Mouse (Mus musculus): ENCODE results near the gene Raf1. TPM values are rescaled to one million over a fixed set of nuclear protein-coding genes. Genes with fewer than 3 reads are reported as not detected.

The Raf1 gene
- 70.1 and 70.7 TPM in 2 replicates for polyA plus RNA-seq (2014; fragmentation: Nextera tagmentation; extraction: Ambion mirVana)

DNA sequence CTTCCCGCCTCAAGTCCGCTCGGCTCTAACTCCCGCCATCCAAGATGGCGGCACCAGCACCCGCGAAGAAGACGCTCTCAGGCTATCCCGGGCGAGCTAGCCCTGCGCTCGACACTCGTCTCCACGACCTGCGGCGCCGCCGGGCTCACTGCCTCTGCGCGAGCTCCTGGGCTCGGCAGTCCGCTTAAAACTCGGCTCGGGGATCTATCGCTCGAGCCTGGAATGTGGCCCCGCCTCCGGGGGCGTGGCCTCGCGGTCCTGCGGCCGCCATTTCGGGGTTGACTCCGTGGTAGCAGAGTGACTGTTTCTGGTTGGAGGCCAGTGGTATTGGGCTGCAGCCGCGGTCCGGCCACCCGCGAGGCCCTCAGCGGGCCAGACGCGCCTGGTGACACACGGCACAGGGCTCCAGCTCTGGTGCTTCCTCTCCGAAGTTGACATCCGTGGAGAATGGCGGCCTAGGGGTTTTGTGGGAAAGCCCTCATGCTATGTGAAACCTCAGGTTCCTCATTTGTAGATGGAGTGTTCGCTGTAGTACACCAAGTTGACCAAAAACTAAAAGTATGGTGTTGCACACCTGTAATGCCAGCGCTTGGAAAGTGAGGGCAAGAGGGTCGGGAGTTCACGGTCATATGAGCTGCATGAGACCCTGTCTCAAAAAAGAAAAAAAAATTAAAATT, at the start of gene Raf1:
Raf1 (minus strand) TSS at position 184 of the 677 bp plus-strand sequence.
- Histone ChIP-seq H3K4me2 (peak within 1 kb of the TSS; percentile 90), H3K27ac (ENCODE audit: low read depth, low read length) (peak within 1 kb of the TSS; percentile 97), H3K27me3 (replicated peaks; ENCODE audit: control insufficient read depth, insufficient read depth, low read length) (no peaks in the 10 kb centered on the region), H3K9ac (ENCODE audit: low read depth, low read length) (peak within 1 kb of the TSS; percentile 94), H3K4me3 (ENCODE audit: low read depth, low read length) (peak within 1 kb of the TSS; percentile 75), H3K36me3 (ENCODE audit: control insufficient read depth, insufficient read depth, low read length) (no peaks in the 10 kb centered on the region), H3K9me3 (ENCODE audit: control insufficient read depth, low read length) (no peaks in the 10 kb centered on the region), H3K4me1 (replicated peaks; ENCODE audit: control insufficient read depth, insufficient read depth, low read length) (peaks cover 19% of the 10 kb centered on the region)
- DNase-seq (ENCODE audit: low spot score) (peak; percentile 97), ATAC-seq (replicated peaks; ENCODE audit: low FRiP score) (peak; percentile 99)
- under 1% methylated on average over 51 of the region's 51 CpGs for WGBS

DNA sequence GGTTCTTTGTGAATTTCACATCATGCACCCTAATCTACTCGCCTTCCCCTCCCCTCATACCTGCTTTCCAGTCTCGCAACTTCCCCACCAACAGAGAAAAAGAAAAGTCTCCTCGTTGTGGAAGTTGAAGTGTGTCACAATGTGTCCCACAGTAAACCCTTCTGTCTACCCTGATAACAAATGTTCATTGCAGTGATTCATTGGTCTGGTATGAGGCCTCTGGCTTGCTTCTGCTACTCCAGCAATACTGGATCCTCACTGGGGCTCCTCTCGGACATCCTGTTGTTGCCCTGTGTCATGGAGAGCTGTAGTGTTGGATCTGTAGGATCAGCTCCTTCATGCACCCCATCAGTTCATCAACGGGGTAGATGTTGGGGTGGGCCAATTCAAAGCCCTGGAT, 45.8 kb upstream of the Raf1 start:
- no peak overlapping the region for H3K4me2 ChIP-seq
- ATAC-seq (replicated peaks; ENCODE audit: low FRiP score) (no peak), DNase-seq (ENCODE audit: low spot score) (no peak)
- no peaks in the 10 kb centered on the region for H3K27me3 ChIP-seq (replicated peaks; ENCODE audit: control insufficient read depth, insufficient read depth, low read length)
- no peak overlapping the region for H3K9ac ChIP-seq (ENCODE audit: low read depth, low read length)
- H3K27ac ChIP-seq (ENCODE audit: low read depth, low read length), result no peak overlapping the region
- H3K4me1 ChIP-seq (replicated peaks; ENCODE audit: control insufficient read depth, insufficient read depth, low read length), result peaks cover 9% of the 10 kb centered on the region
- H3K9me3 ChIP-seq (ENCODE audit: control insufficient read depth, low read length), result peaks cover 2% of the 10 kb centered on the region; the same call in 1 of the 2 replicates
- 65% methylated on average over 5 of the region's 5 CpGs for WGBS
- no peak overlapping the region for H3K4me3 ChIP-seq (ENCODE audit: low read depth, low read length)
- no peaks in the 10 kb centered on the region for H3K36me3 ChIP-seq (ENCODE audit: control insufficient read depth, insufficient read depth, low read length)

DNA sequence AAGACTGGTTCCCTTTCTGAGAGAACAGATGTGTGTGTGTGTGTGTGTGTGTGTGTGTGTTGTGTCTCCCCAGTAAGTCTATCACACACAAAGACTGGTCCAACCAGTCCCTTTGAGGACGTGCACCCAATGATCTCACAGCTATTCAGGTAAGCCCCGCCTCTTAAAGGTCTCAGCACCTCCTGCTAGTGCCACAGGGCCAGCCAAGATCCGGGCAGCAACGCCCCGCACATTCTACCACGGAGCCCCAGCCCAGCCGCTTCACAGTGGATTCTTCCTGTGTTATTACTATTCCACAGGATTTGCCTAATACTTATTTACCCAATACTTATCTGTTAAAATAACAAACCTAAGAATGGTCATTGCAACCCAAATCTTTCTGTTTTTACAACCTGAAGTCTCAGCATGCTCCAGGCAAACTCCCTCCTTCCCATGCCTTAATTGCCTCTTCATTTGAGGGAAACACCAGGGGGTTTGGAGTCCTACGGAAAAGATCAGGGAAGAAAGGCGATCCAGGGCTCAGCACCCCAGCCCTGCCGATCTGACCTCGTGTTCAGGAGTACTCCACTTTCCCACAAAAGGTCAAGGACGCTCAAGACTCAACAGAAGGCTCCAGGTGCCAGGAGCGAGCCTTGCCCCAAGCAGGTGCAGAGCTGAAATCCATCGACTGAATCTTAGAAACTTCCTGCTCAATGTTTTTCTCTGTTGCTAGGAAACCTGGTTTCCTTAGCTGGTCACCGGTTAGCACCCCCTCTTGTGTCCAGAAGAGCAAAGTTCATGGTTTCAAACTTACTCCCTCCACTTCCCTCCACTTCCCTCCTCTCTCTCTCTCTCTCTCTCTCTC, 41.5 kb upstream of the Raf1 start:
- ATAC-seq (replicated peaks; ENCODE audit: low FRiP score) (peak; percentile 94), DNase-seq (ENCODE audit: low spot score) (peak; percentile 52)
- Histone ChIP-seq H3K4me1 (replicated peaks; ENCODE audit: control insufficient read depth, insufficient read depth, low read length) (peaks cover 11% of the 10 kb centered on the region), H3K27ac (ENCODE audit: low read depth, low read length) (no peak overlapping the region; the same call in 1 of the 2 replicates), H3K4me3 (ENCODE audit: low read depth, low read length) (peak overlapping the region; percentile 45), H3K9ac (ENCODE audit: low read depth, low read length) (peak overlapping the region; percentile 64), H3K9me3 (ENCODE audit: control insufficient read depth, low read length) (no peaks in the 10 kb centered on the region), H3K27me3 (replicated peaks; ENCODE audit: control insufficient read depth, insufficient read depth, low read length) (no peaks in the 10 kb centered on the region), H3K36me3 (ENCODE audit: control insufficient read depth, insufficient read depth, low read length) (no peaks in the 10 kb centered on the region), H3K4me2 (peak overlapping the region; percentile 86)
- WGBS, result 1% methylated on average over 15 of the region's 15 CpGs

DNA sequence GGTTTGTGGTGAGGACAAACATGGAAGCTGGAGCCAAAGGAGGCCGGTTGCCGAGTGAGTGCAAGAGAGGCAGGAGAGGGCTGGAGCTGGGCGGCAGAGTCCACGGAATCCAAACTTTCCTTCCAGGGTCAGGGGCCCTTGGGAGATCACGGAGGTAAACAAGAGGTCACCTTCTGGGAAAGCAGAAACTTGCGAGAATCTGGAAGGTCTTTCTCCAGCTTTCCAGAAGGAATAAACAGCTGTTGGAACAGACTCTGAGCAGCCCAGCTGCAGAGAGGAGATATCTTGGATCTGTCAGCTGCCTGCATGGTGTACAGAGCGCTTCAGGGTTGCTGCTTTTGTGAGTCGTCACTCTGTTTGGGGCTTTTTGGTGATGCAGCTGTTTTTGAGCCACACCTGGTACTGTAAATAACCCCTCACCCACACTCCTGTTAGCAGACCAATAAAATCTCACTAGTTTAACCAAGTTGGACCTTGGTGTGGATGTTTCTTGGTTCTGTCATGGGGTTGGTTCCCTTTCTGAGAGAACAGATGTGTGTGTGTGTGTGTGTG, 40.7 kb upstream of the Raf1 start:
- peaks cover 11% of the 10 kb centered on the region for H3K4me1 ChIP-seq (replicated peaks; ENCODE audit: control insufficient read depth, insufficient read depth, low read length)
- 31% methylated on average over 8 of the region's 8 CpGs for WGBS
- no peak overlapping the region for H3K27ac ChIP-seq (ENCODE audit: low read depth, low read length)
- H3K9me3 ChIP-seq (ENCODE audit: control insufficient read depth, low read length), result no peaks in the 10 kb centered on the region
- no peak for DNase-seq (ENCODE audit: low spot score)
- H3K4me3 ChIP-seq (ENCODE audit: low read depth, low read length), result peak overlapping the region; percentile 45
- H3K36me3 ChIP-seq (ENCODE audit: control insufficient read depth, insufficient read depth, low read length), result no peaks in the 10 kb centered on the region
- peak; percentile 70 for ATAC-seq (replicated peaks; ENCODE audit: low FRiP score)
- peak overlapping the region; percentile 86 for H3K4me2 ChIP-seq
- H3K9ac ChIP-seq (ENCODE audit: low read depth, low read length), result peak overlapping the region; percentile 22; the same call in 1 of the 2 replicates
- H3K27me3 ChIP-seq (replicated peaks; ENCODE audit: control insufficient read depth, insufficient read depth, low read length), result no peaks in the 10 kb centered on the region

DNA sequence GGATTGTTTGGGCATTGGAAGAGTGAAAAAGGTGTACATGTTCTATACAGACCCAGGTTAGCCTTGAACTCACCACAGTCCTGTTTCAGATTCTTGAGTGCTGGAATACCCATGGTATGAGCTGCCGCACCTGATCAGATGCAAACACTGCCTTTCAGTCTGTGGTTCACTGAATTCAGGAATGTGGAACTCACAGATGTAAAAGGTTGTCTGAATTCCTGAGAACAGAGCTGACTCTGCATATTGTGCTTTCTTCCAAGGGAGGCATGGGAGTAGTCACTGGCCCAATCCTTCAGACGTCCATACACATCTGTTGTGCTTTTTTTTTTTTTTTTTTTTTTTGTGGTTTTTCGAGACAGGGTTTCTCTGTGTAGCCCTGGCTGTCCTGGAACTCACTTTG, 34.8 kb upstream of the Raf1 start:
- Histone ChIP-seq H3K9me3 (ENCODE audit: control insufficient read depth, low read length) (no peaks in the 10 kb centered on the region), H3K27me3 (replicated peaks; ENCODE audit: control insufficient read depth, insufficient read depth, low read length) (no peaks in the 10 kb centered on the region), H3K4me2 (no peak overlapping the region), H3K36me3 (ENCODE audit: control insufficient read depth, insufficient read depth, low read length) (no peaks in the 10 kb centered on the region), H3K4me1 (replicated peaks; ENCODE audit: control insufficient read depth, insufficient read depth, low read length) (no peaks in the 10 kb centered on the region), H3K27ac (ENCODE audit: low read depth, low read length) (no peak overlapping the region), H3K9ac (ENCODE audit: low read depth, low read length) (no peak overlapping the region), H3K4me3 (ENCODE audit: low read depth, low read length) (no peak overlapping the region)
- no peak for ATAC-seq (replicated peaks; ENCODE audit: low FRiP score)
- DNase-seq (ENCODE audit: low spot score), result no peak
- 69% methylated on average over 2 of the region's 3 CpGs for WGBS

DNA sequence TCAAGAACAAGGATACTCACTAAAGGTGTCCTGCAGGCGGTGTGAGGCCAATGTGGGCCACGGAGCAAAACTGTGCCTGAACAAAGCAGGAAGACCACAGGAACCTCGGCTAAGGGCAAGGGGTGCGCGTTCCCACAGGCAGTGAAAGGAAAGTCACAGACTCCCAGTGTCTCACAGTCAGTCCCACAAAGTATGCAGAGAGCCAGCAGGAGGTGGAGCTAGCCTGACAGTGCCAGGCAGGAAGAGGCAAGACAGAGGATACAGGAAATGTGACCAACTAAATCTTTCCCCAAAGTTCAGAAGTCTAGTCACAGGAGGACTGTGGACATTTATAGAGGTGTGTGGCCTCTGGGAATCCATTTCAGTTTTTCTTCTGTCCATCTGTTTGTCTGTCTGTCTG, 26.5 kb upstream of the Raf1 start:
- no peaks in the 10 kb centered on the region for H3K27me3 ChIP-seq (replicated peaks; ENCODE audit: control insufficient read depth, insufficient read depth, low read length)
- no peak overlapping the region for H3K9ac ChIP-seq (ENCODE audit: low read depth, low read length)
- ATAC-seq (replicated peaks; ENCODE audit: low FRiP score) (no peak), DNase-seq (ENCODE audit: low spot score) (no peak)
- H3K36me3 ChIP-seq (ENCODE audit: control insufficient read depth, insufficient read depth, low read length), result no peaks in the 10 kb centered on the region
- no peak overlapping the region for H3K4me3 ChIP-seq (ENCODE audit: low read depth, low read length)
- H3K4me1 ChIP-seq (replicated peaks; ENCODE audit: control insufficient read depth, insufficient read depth, low read length), result no peaks in the 10 kb centered on the region
- no peak overlapping the region for H3K4me2 ChIP-seq
- no peak overlapping the region for H3K27ac ChIP-seq (ENCODE audit: low read depth, low read length)
- H3K9me3 ChIP-seq (ENCODE audit: control insufficient read depth, low read length), result no peaks in the 10 kb centered on the region
- 56% methylated on average over 5 of the region's 5 CpGs for WGBS

DNA sequence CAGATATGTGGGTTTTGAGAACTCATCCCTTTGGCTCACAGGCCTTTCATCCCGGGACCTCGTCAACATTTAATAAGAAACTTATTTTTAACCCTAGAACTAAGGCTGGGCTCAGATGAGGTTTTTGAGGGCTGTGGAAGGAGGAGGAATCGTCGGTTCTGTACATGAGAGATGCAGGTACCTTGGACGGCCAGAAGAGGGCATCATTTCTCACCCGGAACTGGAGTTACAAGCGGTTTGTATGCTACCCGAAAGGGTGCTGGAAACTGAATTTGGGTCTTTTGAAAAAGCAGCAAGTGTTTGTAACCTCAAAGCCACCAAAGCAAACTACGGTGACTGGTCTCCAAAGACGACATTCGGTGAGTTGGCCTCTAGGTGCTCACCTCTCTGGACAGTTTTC, 24.9 kb upstream of the Raf1 start:
- Histone ChIP-seq H3K9me3 (ENCODE audit: control insufficient read depth, low read length) (no peaks in the 10 kb centered on the region), H3K4me3 (ENCODE audit: low read depth, low read length) (no peak overlapping the region), H3K36me3 (ENCODE audit: control insufficient read depth, insufficient read depth, low read length) (no peaks in the 10 kb centered on the region), H3K4me2 (no peak overlapping the region), H3K4me1 (replicated peaks; ENCODE audit: control insufficient read depth, insufficient read depth, low read length) (no peaks in the 10 kb centered on the region), H3K27ac (ENCODE audit: low read depth, low read length) (no peak overlapping the region), H3K27me3 (replicated peaks; ENCODE audit: control insufficient read depth, insufficient read depth, low read length) (no peaks in the 10 kb centered on the region), H3K9ac (ENCODE audit: low read depth, low read length) (no peak overlapping the region)
- ATAC-seq (replicated peaks; ENCODE audit: low FRiP score) (no peak), DNase-seq (ENCODE audit: low spot score) (no peak)
- WGBS, result 53% methylated on average over 11 of the region's 11 CpGs

DNA sequence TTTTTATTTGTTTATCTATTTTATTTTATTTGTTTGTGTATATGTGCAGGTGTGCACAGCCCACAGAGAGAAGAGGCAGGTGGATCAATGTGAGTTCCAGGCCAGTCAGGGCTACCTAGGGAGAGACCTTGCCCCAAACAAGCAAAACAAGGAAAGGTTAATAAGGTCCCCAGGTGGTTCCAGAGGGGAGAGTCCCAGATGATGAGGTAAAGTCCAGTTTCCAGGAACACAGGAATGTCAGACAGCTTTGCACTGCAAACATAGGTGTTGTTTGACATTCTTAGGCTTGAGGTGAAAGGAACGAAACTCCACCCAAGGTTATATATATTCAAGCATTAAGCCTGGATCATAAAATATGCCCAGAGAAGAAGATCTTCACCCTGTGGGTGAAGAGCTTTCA, 24.3 kb upstream of the Raf1 start:
- Histone ChIP-seq H3K9me3 (ENCODE audit: control insufficient read depth, low read length) (no peaks in the 10 kb centered on the region), H3K9ac (ENCODE audit: low read depth, low read length) (no peak overlapping the region), H3K4me2 (no peak overlapping the region), H3K27ac (ENCODE audit: low read depth, low read length) (no peak overlapping the region), H3K4me1 (replicated peaks; ENCODE audit: control insufficient read depth, insufficient read depth, low read length) (no peaks in the 10 kb centered on the region), H3K27me3 (replicated peaks; ENCODE audit: control insufficient read depth, insufficient read depth, low read length) (no peaks in the 10 kb centered on the region), H3K36me3 (ENCODE audit: control insufficient read depth, insufficient read depth, low read length) (no peaks in the 10 kb centered on the region), H3K4me3 (ENCODE audit: low read depth, low read length) (no peak overlapping the region)
- ATAC-seq (replicated peaks; ENCODE audit: low FRiP score) (no peak), DNase-seq (ENCODE audit: low spot score) (no peak)
- 86% methylated on average over 1 of the region's 1 CpGs for WGBS

Data from liver, embryonic 11.5 days (tissue).